Comparison of ENCODE assay signal across 28 mouse cellular contexts in genomic region chr12:54456731-54457130, GRCm38 (mm10).
"Had no signal": no experiment of that assay in that cellular context is flagged by ENCODE, and none has a peak within 500 bp of the region (broad histone marks: within the 10 kb centered on the region; RNA-seq: fewer than 3 reads in every experiment).

No protein-coding gene starts in this region.

- H3K27ac ChIP-seq: gastrocnemius, adult 2 months; heart, adult 2 months; hindbrain, embryonic 10.5 days; hindbrain, embryonic 12.5 days; hindbrain, embryonic 14.5 days; intestine, embryonic 15.5 days; layer of hippocampus, adult 2 months; left cerebral cortex, adult 2 months; limb, embryonic 10.5 days; limb, embryonic 12.5 days; liver, embryonic 13.5 days; liver, embryonic 15.5 days had no signal

- H3K4me3 ChIP-seq: gastrocnemius, adult 2 months; heart, adult 2 months; hindbrain, embryonic 10.5 days; hindbrain, embryonic 12.5 days; intestine, embryonic 15.5 days; layer of hippocampus, adult 2 months; left cerebral cortex, adult 2 months; limb, embryonic 10.5 days; limb, embryonic 12.5 days; liver, embryonic 13.5 days; liver, embryonic 15.5 days had no signal

- H3K4me1 ChIP-seq: hindbrain, embryonic 10.5 days; hindbrain, embryonic 12.5 days had no signal

- H3K9ac ChIP-seq: hindbrain, embryonic 12.5 days; hindbrain, embryonic 14.5 days; intestine, embryonic 15.5 days; limb, embryonic 12.5 days; liver, embryonic 13.5 days; liver, embryonic 15.5 days; liver, postnatal 0 days had no signal

- ATAC-seq: hindbrain, embryonic 16.5 days; inflammation-experienced regulatory T-cells, adult 6 months; intestine, embryonic 15.5 days; intestine, postnatal 0 days; liver, postnatal 0 days had no signal

- DNase-seq: gastrocnemius, adult 2 months; gastrocnemius, postnatal 10 days; gastrocnemius, postnatal 25 days; heart, adult 2 months; heart, postnatal 10 days; heart, postnatal 4 days; kidney, adult 18-20 months; kidney, adult 8-10 months; kidney, postnatal 10 days; kidney, postnatal 25 days; kidney, postnatal 4 days; liver; liver, embryonic 13.5 days; liver, postnatal 0 days had no signal

- H3K4me2 ChIP-seq: heart, embryonic 11.5 days; hindbrain, embryonic 12.5 days; hindbrain, embryonic 14.5 days; intestine, embryonic 15.5 days; limb, embryonic 12.5 days; liver, embryonic 11.5 days; liver, embryonic 13.5 days; liver, embryonic 15.5 days had no signal

- H3K36me3 ChIP-seq: hindbrain, embryonic 10.5 days; hindbrain, embryonic 12.5 days; intestine, embryonic 15.5 days; limb, embryonic 10.5 days; limb, embryonic 12.5 days; liver, embryonic 13.5 days; liver, embryonic 15.5 days had no signal

- H3K9me3 ChIP-seq: hindbrain, embryonic 10.5 days; hindbrain, embryonic 12.5 days; intestine, embryonic 15.5 days; limb, embryonic 10.5 days; limb, embryonic 12.5 days; liver, embryonic 13.5 days; liver, embryonic 15.5 days had no signal

- H3K27me3 ChIP-seq: hindbrain, embryonic 12.5 days; intestine, embryonic 15.5 days; limb, embryonic 12.5 days; liver, embryonic 13.5 days; liver, embryonic 15.5 days had no signal
